Mouse (Mus musculus): ENCODE results near the gene Akap13. TPM values are rescaled to one million over a fixed set of nuclear protein-coding genes. Genes with fewer than 3 reads are reported as not detected.

Gene Akap13
- polyA plus RNA-seq, 1 experiment from 2014 or later = 32.1 TPM

GRCm38 (mm10) chr7:75641415-75642177 is 186.3 kb downstream of the Akap13 start:
- WGBS = 58% methylated on average over 9 of the region's 9 CpGs
- no peaks in the 10 kb centered on the region for H3K9me3 ChIP-seq (ENCODE audit: control insufficient read depth, low read length)
- H3K27ac ChIP-seq (ENCODE audit: low read depth, low read length) = peak overlapping the region; percentile 39; the same call in 1 of the 2 replicates
- no peak overlapping the region for H3K9ac ChIP-seq (ENCODE audit: low read depth, low read length)
- ATAC-seq (ENCODE audit: low FRiP score) (peak; percentile 60; the same call in 1 of the 2 replicates), DNase-seq (ENCODE audit: low spot score) (peak; percentile 25)
- H3K36me3 ChIP-seq (ENCODE audit: control insufficient read depth, insufficient read depth, low read length) = no peaks in the 10 kb centered on the region
- peaks cover 2% of the 10 kb centered on the region; the same call in 1 of the 2 replicates for H3K4me1 ChIP-seq (replicated peaks; ENCODE audit: control insufficient read depth, insufficient read depth, low read length)
- H3K4me3 ChIP-seq (ENCODE audit: low read depth, low read length) = no peak overlapping the region
- H3K4me2 ChIP-seq (replicated peaks; ENCODE audit: low read depth, low read length) = no peak overlapping the region
- no peaks in the 10 kb centered on the region for H3K27me3 ChIP-seq (ENCODE audit: control insufficient read depth, insufficient read depth, low read length)

- ATAC-seq (ENCODE audit: low FRiP score) = peak; percentile 78
- H3K27me3 ChIP-seq (ENCODE audit: control insufficient read depth, insufficient read depth, low read length) = no peaks in the 10 kb centered on the region
- 0 out of 2 replicates have a peak overlapping the region, but pooled peaks have one; percentile 1 for H3K4me3 ChIP-seq (ENCODE audit: low read depth, low read length)
- DNase-seq (ENCODE audit: low spot score) = peak; percentile 67
- WGBS = 2% methylated on average over 9 of the region's 9 CpGs
- 0 out of 2 replicates have a peak overlapping the region, but pooled peaks have one; percentile 16 for H3K9ac ChIP-seq (ENCODE audit: low read depth, low read length)
- peak overlapping the region; percentile 33 for H3K4me2 ChIP-seq (replicated peaks; ENCODE audit: low read depth, low read length)
- H3K36me3 ChIP-seq (ENCODE audit: control insufficient read depth, insufficient read depth, low read length) = no peaks in the 10 kb centered on the region
- no peaks in the 10 kb centered on the region for H3K9me3 ChIP-seq (ENCODE audit: control insufficient read depth, low read length)
- H3K4me1 ChIP-seq (replicated peaks; ENCODE audit: control insufficient read depth, insufficient read depth, low read length) = peaks cover 2% of the 10 kb centered on the region; the same call in 1 of the 2 replicates
- H3K27ac ChIP-seq (ENCODE audit: low read depth, low read length) = peak overlapping the region; percentile 39; the same call in 1 of the 2 replicates
Measured at GRCm38 (mm10) chr7:75642178-75642777, 186.9 kb downstream of the Akap13 start.

DNA sequence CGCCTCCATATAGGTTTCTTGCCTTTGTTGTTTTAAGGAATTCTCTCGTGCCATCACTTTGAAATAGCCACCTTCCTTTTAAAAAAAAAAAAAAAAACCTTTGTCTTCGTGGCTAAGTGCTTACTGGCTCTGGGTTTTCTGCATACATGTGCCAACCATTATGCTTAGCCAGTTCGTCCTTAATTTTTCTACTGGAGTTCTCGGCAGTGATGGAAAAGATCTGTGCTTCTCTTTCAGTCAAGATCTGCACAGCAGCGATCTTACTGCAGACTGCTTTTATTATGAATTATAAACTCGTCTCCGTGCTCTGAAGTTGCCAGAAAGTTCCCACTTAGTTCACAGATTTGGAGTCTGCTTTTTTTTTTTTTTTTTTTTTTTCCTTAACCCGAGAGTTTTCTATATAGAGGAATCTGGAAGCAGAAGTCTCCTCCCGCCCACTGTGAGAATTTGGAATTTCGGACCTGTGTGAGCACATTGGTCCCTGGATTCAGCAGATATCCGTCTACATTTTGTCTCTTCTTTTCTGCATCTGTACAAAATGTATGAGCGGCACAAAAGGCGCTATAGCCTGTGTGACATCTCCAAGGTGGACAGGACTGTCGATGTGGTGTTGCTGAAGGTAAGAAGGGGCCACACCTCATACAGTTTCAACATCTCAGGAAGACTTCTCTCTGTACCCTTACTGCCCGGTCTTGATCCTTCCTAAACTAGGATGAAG is 187.7 kb downstream of the Akap13 start:
- 58% methylated on average over 15 of the region's 16 CpGs for WGBS
- Histone ChIP-seq H3K27ac (ENCODE audit: low read depth, low read length) (no peak overlapping the region), H3K27me3 (ENCODE audit: control insufficient read depth, insufficient read depth, low read length) (no peaks in the 10 kb centered on the region), H3K9ac (ENCODE audit: low read depth, low read length) (no peak overlapping the region), H3K4me2 (replicated peaks; ENCODE audit: low read depth, low read length) (peak overlapping the region; percentile 33), H3K4me1 (replicated peaks; ENCODE audit: control insufficient read depth, insufficient read depth, low read length) (peaks cover 2% of the 10 kb centered on the region; the same call in 1 of the 2 replicates), H3K36me3 (ENCODE audit: control insufficient read depth, insufficient read depth, low read length) (no peaks in the 10 kb centered on the region), H3K9me3 (ENCODE audit: control insufficient read depth, low read length) (no peaks in the 10 kb centered on the region), H3K4me3 (ENCODE audit: low read depth, low read length) (no peak overlapping the region)
- DNase-seq (ENCODE audit: low spot score) (peak; percentile 13), ATAC-seq (ENCODE audit: low FRiP score) (no peak)

GRCm38 (mm10) chr7:75643986-75644385 is 188.7 kb downstream of the Akap13 start:
- DNase-seq (ENCODE audit: low spot score) (no peak), ATAC-seq (ENCODE audit: low FRiP score) (no peak)
- WGBS = 66% methylated on average over 4 of the region's 4 CpGs
- H3K4me1 ChIP-seq (replicated peaks; ENCODE audit: control insufficient read depth, insufficient read depth, low read length) = peaks cover 2% of the 10 kb centered on the region; the same call in 1 of the 2 replicates
- no peaks in the 10 kb centered on the region for H3K27me3 ChIP-seq (ENCODE audit: control insufficient read depth, insufficient read depth, low read length)
- H3K9ac ChIP-seq (ENCODE audit: low read depth, low read length) = no peak overlapping the region
- H3K4me2 ChIP-seq (replicated peaks; ENCODE audit: low read depth, low read length) = no peak overlapping the region
- no peaks in the 10 kb centered on the region for H3K9me3 ChIP-seq (ENCODE audit: control insufficient read depth, low read length)
- H3K27ac ChIP-seq (ENCODE audit: low read depth, low read length) = no peak overlapping the region
- no peak overlapping the region for H3K4me3 ChIP-seq (ENCODE audit: low read depth, low read length)
- H3K36me3 ChIP-seq (ENCODE audit: control insufficient read depth, insufficient read depth, low read length) = no peaks in the 10 kb centered on the region

DNA sequence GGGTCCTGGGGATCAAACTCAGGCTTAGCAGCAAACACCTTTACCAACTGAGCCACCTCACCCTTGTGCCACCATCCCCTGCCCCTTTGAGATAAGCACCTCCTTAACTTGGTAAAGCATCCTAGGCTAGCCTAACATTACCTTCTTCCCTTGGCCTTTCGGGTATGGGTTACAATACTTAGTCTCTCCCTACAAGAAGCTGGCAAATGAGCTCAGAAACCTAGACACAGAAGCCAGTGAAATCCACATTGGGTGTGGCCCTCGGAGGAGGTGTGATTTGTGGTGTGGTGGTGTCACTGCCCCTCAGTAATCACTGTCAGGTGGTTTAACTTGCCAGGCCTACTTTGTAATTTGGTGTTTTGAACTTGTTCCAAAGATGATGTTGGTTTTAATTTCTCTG is 189.3 kb downstream of the Akap13 start:
- 96% methylated on average over 2 of the region's 2 CpGs for WGBS
- H3K27me3 ChIP-seq (ENCODE audit: control insufficient read depth, insufficient read depth, low read length) = no peaks in the 10 kb centered on the region
- no peak overlapping the region for H3K9ac ChIP-seq (ENCODE audit: low read depth, low read length)
- no peak overlapping the region for H3K4me3 ChIP-seq (ENCODE audit: low read depth, low read length)
- H3K4me2 ChIP-seq (replicated peaks; ENCODE audit: low read depth, low read length) = no peak overlapping the region
- no peaks in the 10 kb centered on the region for H3K36me3 ChIP-seq (ENCODE audit: control insufficient read depth, insufficient read depth, low read length)
- ATAC-seq (ENCODE audit: low FRiP score) (no peak), DNase-seq (ENCODE audit: low spot score) (no peak)
- H3K9me3 ChIP-seq (ENCODE audit: control insufficient read depth, low read length) = no peaks in the 10 kb centered on the region
- no peak overlapping the region for H3K27ac ChIP-seq (ENCODE audit: low read depth, low read length)
- H3K4me1 ChIP-seq (replicated peaks; ENCODE audit: control insufficient read depth, insufficient read depth, low read length) = peaks cover 2% of the 10 kb centered on the region; the same call in 1 of the 2 replicates

DNA sequence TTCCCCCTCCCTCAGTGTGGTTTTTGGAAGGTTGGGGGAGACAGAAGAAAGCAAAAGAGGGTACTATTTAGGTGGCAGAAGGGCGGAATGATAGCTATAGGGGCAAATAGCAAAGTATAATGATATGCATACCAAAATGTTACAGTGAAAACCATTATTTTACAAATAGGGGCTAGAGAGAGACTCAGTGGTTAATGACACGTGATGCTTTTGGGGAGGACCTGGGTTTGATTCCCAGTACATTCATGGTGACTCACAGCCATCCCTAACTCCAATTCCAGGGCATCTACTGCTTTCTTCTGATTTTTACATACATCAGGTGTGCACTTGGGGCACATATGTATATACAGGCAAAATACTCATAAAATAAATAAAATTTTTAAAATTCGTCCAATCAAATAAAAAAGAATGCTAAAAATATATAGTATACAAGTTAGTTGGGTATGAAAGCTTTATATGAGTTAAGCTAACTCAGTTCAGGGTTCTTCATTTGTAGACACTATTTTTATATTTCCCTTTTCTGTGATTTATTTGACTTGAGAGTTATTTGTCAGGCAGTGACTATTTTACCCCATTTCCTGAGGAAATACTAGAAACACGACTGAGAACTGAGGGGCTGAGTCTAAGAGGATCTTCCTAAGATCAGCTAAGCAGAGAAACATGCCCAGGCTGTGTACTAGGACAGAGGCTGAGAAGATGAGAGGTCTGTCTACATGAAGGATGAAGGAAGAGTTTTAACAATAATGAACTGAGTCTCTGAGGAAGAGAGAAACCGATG is 190.0 kb downstream of the Akap13 start:
- peaks cover 2% of the 10 kb centered on the region; the same call in 1 of the 2 replicates for H3K4me1 ChIP-seq (replicated peaks; ENCODE audit: control insufficient read depth, insufficient read depth, low read length)
- H3K9me3 ChIP-seq (ENCODE audit: control insufficient read depth, low read length) = no peaks in the 10 kb centered on the region
- no peak overlapping the region for H3K4me2 ChIP-seq (replicated peaks; ENCODE audit: low read depth, low read length)
- no peak overlapping the region for H3K9ac ChIP-seq (ENCODE audit: low read depth, low read length)
- no peaks in the 10 kb centered on the region for H3K27me3 ChIP-seq (ENCODE audit: control insufficient read depth, insufficient read depth, low read length)
- DNase-seq (ENCODE audit: low spot score) = no peak
- no peak overlapping the region for H3K4me3 ChIP-seq (ENCODE audit: low read depth, low read length)
- H3K36me3 ChIP-seq (ENCODE audit: control insufficient read depth, insufficient read depth, low read length) = no peaks in the 10 kb centered on the region
- H3K27ac ChIP-seq (ENCODE audit: low read depth, low read length) = no peak overlapping the region
- 82% methylated on average over 5 of the region's 5 CpGs for WGBS
- ATAC-seq (ENCODE audit: low FRiP score) = no peak

- no peak overlapping the region for H3K9ac ChIP-seq (ENCODE audit: low read depth, low read length)
- no peak overlapping the region for H3K27ac ChIP-seq (ENCODE audit: low read depth, low read length)
- H3K9me3 ChIP-seq (ENCODE audit: control insufficient read depth, low read length) = no peaks in the 10 kb centered on the region
- no peak overlapping the region for H3K4me3 ChIP-seq (ENCODE audit: low read depth, low read length)
- no peaks in the 10 kb centered on the region for H3K4me1 ChIP-seq (replicated peaks; ENCODE audit: control insufficient read depth, insufficient read depth, low read length)
- 83% methylated on average over 3 of the region's 3 CpGs for WGBS
- no peaks in the 10 kb centered on the region for H3K36me3 ChIP-seq (ENCODE audit: control insufficient read depth, insufficient read depth, low read length)
- H3K4me2 ChIP-seq (replicated peaks; ENCODE audit: low read depth, low read length) = no peak overlapping the region
- no peak for DNase-seq (ENCODE audit: low spot score)
- ATAC-seq (ENCODE audit: low FRiP score) = no peak
- no peaks in the 10 kb centered on the region for H3K27me3 ChIP-seq (ENCODE audit: control insufficient read depth, insufficient read depth, low read length)
Measured at GRCm38 (mm10) chr7:75648051-75648450, 192.7 kb downstream of the Akap13 start.

DNA sequence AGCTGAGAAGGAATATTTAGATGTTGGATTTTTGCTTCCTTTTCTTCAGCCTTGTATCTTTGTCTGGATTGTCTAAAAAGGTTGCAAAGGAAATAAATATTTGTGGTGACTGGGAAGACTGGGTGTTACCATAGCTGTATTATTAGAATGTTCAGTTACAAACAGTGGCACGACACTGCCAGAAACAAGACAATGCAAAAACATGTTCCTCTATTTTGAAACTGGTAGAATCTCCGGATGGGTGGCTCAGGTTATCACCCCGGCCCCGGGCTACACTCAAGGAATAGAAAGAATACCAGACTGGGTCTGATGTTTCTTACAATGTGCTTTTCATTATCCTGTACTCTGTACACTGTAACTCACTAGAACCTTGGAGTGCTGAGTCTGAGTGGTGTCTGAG is 193.6 kb downstream of the Akap13 start:
- Histone ChIP-seq H3K9ac (ENCODE audit: low read depth, low read length) (no peak overlapping the region), H3K4me1 (replicated peaks; ENCODE audit: control insufficient read depth, insufficient read depth, low read length) (no peaks in the 10 kb centered on the region), H3K4me3 (ENCODE audit: low read depth, low read length) (no peak overlapping the region), H3K36me3 (ENCODE audit: control insufficient read depth, insufficient read depth, low read length) (no peaks in the 10 kb centered on the region), H3K4me2 (replicated peaks; ENCODE audit: low read depth, low read length) (no peak overlapping the region), H3K9me3 (ENCODE audit: control insufficient read depth, low read length) (no peaks in the 10 kb centered on the region), H3K27ac (ENCODE audit: low read depth, low read length) (no peak overlapping the region), H3K27me3 (ENCODE audit: control insufficient read depth, insufficient read depth, low read length) (no peaks in the 10 kb centered on the region)
- no peak for DNase-seq (ENCODE audit: low spot score)
- WGBS = 84% methylated on average over 4 of the region's 4 CpGs
- no peak for ATAC-seq (ENCODE audit: low FRiP score)

Measured in hindbrain, embryonic 11.5 days (tissue).